Mouse (Mus musculus): ENCODE data around the gene Bola2. TPM values are rescaled to one million over a fixed set of nuclear protein-coding genes. Genes with fewer than 3 reads are reported as not detected.

The Bola2 gene
- polyA plus RNA-seq, 1 experiment from 2014 or later = 138 TPM

GRCm38 (mm10) chr7:126701559-126702357 lies 6.6 kb downstream of the Bola2 start:
- Histone ChIP-seq H3K27me3 (peaks cover 21% of the 10 kb centered on the region), H3K4me2 (replicated peaks) (peak overlapping the region; percentile 24), H3K9ac (no peak overlapping the region), H3K4me1 (peaks cover 23% of the 10 kb centered on the region), H3K27ac (no peak overlapping the region), H3K4me3 (no peak overlapping the region), H3K36me3 (peaks cover 11% of the 10 kb centered on the region; the same call in 1 of the 2 replicates), H3K9me3 (no peaks in the 10 kb centered on the region)
- ATAC-seq (ENCODE audit: insufficient number of reproducible peaks, insufficient read depth, low FRiP score, low TSS enrichment) = no peak
- WGBS = 60% methylated on average over 24 of the region's 24 CpGs

GRCm38 (mm10) chr7:126702358-126702757 lies 7.2 kb downstream of the Bola2 start:
- Histone ChIP-seq H3K4me2 (replicated peaks) (no peak overlapping the region), H3K27me3 (peaks cover 21% of the 10 kb centered on the region), H3K9me3 (no peaks in the 10 kb centered on the region), H3K27ac (no peak overlapping the region), H3K4me1 (peaks cover 19% of the 10 kb centered on the region), H3K4me3 (no peak overlapping the region), H3K9ac (no peak overlapping the region; the same call in 1 of the 2 replicates), H3K36me3 (peaks cover 11% of the 10 kb centered on the region; the same call in 1 of the 2 replicates)
- no peak for ATAC-seq (ENCODE audit: insufficient number of reproducible peaks, insufficient read depth, low FRiP score, low TSS enrichment)
- 84% methylated on average over 6 of the region's 6 CpGs for WGBS

DNA sequence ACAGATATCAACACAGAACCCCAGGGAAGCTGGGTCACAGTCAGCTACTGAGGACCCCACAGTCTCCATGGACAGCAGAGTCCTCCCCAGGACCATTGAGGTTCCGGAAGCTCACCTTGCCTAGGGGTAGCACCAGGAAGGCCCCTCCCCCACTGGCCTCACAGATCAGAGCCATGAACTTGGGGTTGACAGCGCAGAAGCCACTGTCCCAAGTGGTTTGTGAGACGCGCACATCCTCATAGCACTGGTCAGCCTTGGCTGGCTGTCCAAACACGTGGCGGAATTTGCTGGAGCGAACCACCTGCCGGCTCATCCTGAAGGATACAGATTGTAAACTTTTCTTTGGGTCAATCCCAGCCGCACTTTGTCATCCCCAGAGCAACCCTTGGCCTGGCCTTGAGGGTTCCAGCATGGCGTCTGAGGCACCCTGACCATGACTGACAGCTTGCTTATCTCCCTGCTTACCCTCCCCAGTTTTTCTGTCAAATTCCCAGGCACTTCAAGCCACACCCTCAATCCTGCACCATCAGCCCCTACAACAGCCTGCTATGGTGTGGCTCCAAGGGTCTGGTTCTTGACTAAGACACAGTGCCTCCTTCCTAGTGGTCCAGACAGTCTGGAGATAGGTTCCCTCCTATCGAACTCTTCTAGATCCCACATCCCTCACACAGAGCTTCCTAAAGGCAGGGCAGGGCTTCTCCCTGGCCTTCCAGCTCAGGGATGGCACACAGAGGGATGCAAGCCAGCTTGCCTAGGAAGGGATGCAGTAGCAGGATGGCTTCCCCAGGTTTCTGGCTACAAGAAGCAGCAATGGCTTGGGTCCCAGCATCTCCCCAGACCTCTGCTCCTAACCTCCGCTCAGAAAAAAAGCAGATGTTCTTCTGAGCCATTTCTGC lies 7.9 kb downstream of the Bola2 start:
- peak overlapping the region; percentile 99 for H3K4me2 ChIP-seq (replicated peaks)
- no peak overlapping the region; the same call in 1 of the 2 replicates for H3K9ac ChIP-seq
- no peaks in the 10 kb centered on the region for H3K9me3 ChIP-seq
- H3K36me3 ChIP-seq = peaks cover 11% of the 10 kb centered on the region; the same call in 1 of the 2 replicates
- no peak overlapping the region for H3K27ac ChIP-seq
- peaks cover 25% of the 10 kb centered on the region for H3K27me3 ChIP-seq
- H3K4me3 ChIP-seq = no peak overlapping the region; the same call in 1 of the 2 replicates
- peaks cover 19% of the 10 kb centered on the region for H3K4me1 ChIP-seq
- ATAC-seq (ENCODE audit: insufficient number of reproducible peaks, insufficient read depth, low FRiP score, low TSS enrichment) = no peak
- WGBS = 82% methylated on average over 12 of the region's 12 CpGs

GRCm38 (mm10) chr7:126703757-126704077 lies 8.5 kb downstream of the Bola2 start:
- WGBS = 9% methylated on average over 7 of the region's 7 CpGs
- peaks cover 25% of the 10 kb centered on the region for H3K27me3 ChIP-seq
- 0 out of 2 replicates have a peak overlapping the region, but pooled peaks have one; percentile 64 for H3K9ac ChIP-seq
- H3K4me3 ChIP-seq = peak overlapping the region; percentile 57
- no peak overlapping the region for H3K27ac ChIP-seq
- H3K36me3 ChIP-seq = peaks cover 11% of the 10 kb centered on the region; the same call in 1 of the 2 replicates
- peak overlapping the region; percentile 99 for H3K4me2 ChIP-seq (replicated peaks)
- 0 out of 2 replicates have a peak, but pooled peaks cover under 1% of the 10 kb centered on the region for H3K9me3 ChIP-seq
- peaks cover 19% of the 10 kb centered on the region for H3K4me1 ChIP-seq
- ATAC-seq (ENCODE audit: insufficient number of reproducible peaks, insufficient read depth, low FRiP score, low TSS enrichment) = no peak

DNA sequence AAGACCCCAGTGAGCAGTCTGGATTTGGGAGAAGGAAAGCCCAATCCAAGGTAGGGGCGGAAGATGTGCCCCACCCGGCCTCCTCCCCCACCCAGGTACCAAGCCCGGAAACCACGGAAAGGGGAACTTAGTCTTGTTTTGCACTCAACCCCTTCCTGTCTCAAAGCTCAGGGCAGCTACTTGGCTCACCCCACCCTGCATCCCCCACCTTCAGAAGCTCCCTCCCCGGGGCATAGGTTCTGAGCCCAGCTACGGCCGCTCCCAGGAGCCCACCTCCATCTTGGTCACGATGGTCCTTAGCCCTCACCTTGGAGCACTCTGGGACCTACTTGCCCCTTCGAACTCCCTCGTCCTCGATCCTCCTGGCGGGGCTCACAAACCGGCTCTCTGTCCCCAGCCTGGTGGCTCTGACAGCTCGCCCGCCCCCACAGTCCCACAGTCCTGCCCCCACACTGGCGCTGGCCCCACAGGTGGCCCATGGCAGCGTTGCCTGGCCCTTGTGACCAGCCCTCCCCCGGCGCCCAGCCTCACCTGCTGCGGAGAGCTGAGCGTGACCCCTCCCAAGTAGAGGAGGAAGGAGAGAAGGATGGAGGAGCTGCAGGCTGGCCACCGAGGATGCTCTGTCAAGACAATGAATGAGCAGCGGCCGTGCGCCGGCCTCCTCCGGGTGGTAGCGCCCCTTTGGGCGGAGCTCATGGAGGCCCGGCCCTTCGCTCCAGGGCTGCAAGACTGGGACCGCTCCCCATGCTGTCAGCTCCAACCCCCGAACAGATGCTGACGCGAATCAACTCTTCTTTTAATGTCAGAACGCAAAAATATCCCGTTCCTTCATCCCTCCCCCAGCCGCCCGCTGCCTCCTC lies 9.2 kb downstream of the Bola2 start:
- WGBS = 2% methylated on average over 39 of the region's 39 CpGs
- H3K9ac ChIP-seq = peak overlapping the region; percentile 64
- H3K27me3 ChIP-seq = peaks cover 25% of the 10 kb centered on the region
- ATAC-seq (ENCODE audit: insufficient number of reproducible peaks, insufficient read depth, low FRiP score, low TSS enrichment) = 0 out of 2 replicates have a peak, but pooled peaks have one; percentile 31
- H3K27ac ChIP-seq = no peak overlapping the region
- peaks cover 19% of the 10 kb centered on the region for H3K4me1 ChIP-seq
- peak overlapping the region; percentile 99 for H3K4me2 ChIP-seq (replicated peaks)
- peaks cover 5% of the 10 kb centered on the region; the same call in 1 of the 2 replicates for H3K9me3 ChIP-seq
- H3K4me3 ChIP-seq = peak overlapping the region; percentile 57
- peaks cover 7% of the 10 kb centered on the region; the same call in 1 of the 2 replicates for H3K36me3 ChIP-seq

GRCm38 (mm10) chr7:126707442-126708174 lies 12.4 kb downstream of the Bola2 start, which contains the start of gene Coro1a:
Coro1a (minus strand) TSS chr7:126707787.
- H3K36me3 ChIP-seq = no peaks in the 10 kb centered on the region
- H3K9ac ChIP-seq = no peak within 1 kb of the TSS
- H3K4me3 ChIP-seq = no peak within 1 kb of the TSS
- WGBS = 91% methylated on average over 19 of the region's 19 CpGs
- no peak for ATAC-seq (ENCODE audit: insufficient number of reproducible peaks, insufficient read depth, low FRiP score, low TSS enrichment)
- peaks cover 25% of the 10 kb centered on the region for H3K27me3 ChIP-seq
- peaks cover 12% of the 10 kb centered on the region for H3K4me1 ChIP-seq
- H3K9me3 ChIP-seq = peaks cover 5% of the 10 kb centered on the region; the same call in 1 of the 2 replicates
- H3K27ac ChIP-seq = no peak within 1 kb of the TSS
- no peak within 1 kb of the TSS for H3K4me2 ChIP-seq (replicated peaks)

GRCm38 (mm10) chr7:126708175-126708952 lies 13.2 kb downstream of the Bola2 start:
- peaks cover 12% of the 10 kb centered on the region for H3K4me1 ChIP-seq
- no peaks in the 10 kb centered on the region for H3K36me3 ChIP-seq
- H3K9ac ChIP-seq = no peak overlapping the region
- no peak overlapping the region for H3K4me2 ChIP-seq (replicated peaks)
- peaks cover 5% of the 10 kb centered on the region; the same call in 1 of the 2 replicates for H3K9me3 ChIP-seq
- WGBS = 84% methylated on average over 10 of the region's 10 CpGs
- ATAC-seq (ENCODE audit: insufficient number of reproducible peaks, insufficient read depth, low FRiP score, low TSS enrichment) = no peak
- H3K27ac ChIP-seq = no peak overlapping the region
- H3K27me3 ChIP-seq = peaks cover 25% of the 10 kb centered on the region
- no peak overlapping the region for H3K4me3 ChIP-seq

GRCm38 (mm10) chr7:126710266-126710665 lies 15.1 kb downstream of the Bola2 start:
- H3K36me3 ChIP-seq = no peaks in the 10 kb centered on the region
- no peak overlapping the region for H3K9ac ChIP-seq
- 71% methylated on average over 4 of the region's 4 CpGs for WGBS
- H3K27ac ChIP-seq = no peak overlapping the region
- no peak for ATAC-seq (ENCODE audit: insufficient number of reproducible peaks, insufficient read depth, low FRiP score, low TSS enrichment)
- H3K4me3 ChIP-seq = no peak overlapping the region
- H3K9me3 ChIP-seq = peaks cover 5% of the 10 kb centered on the region; the same call in 1 of the 2 replicates
- no peaks in the 10 kb centered on the region for H3K4me1 ChIP-seq
- H3K4me2 ChIP-seq (replicated peaks) = no peak overlapping the region
- H3K27me3 ChIP-seq = peaks cover 16% of the 10 kb centered on the region

GRCm38 (mm10) chr7:126711910-126712309 lies 16.7 kb downstream of the Bola2 start:
- no peak for ATAC-seq (ENCODE audit: insufficient number of reproducible peaks, insufficient read depth, low FRiP score, low TSS enrichment)
- H3K4me1 ChIP-seq = no peaks in the 10 kb centered on the region
- H3K9ac ChIP-seq = no peak overlapping the region
- no peak overlapping the region for H3K4me3 ChIP-seq
- no peaks in the 10 kb centered on the region for H3K36me3 ChIP-seq
- peaks cover 4% of the 10 kb centered on the region; the same call in 1 of the 2 replicates for H3K27me3 ChIP-seq
- WGBS = 89% methylated on average over 3 of the region's 3 CpGs
- no peak overlapping the region for H3K4me2 ChIP-seq (replicated peaks)
- no peak overlapping the region for H3K27ac ChIP-seq
- H3K9me3 ChIP-seq = peaks cover 5% of the 10 kb centered on the region; the same call in 1 of the 2 replicates

DNA sequence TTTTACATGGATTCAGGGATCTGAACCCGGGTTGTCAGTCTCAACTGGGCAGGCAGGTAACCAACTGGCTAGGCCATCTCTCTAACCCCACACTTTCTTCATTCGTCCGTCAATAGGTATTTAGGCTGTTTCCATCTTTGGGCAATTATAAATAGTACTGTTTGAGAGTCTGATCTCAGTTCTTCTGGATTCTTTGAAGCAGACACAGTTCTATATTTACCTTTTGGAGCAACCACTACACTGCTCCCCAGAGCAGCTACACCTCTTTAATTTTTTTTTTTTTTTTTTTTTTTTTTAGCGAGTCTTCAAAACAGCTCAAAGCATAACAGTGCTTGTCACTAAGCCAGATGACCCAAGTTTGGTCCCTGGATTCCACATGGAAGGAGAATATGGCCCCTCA lies 20.5 kb downstream of the Bola2 start:
- Histone ChIP-seq H3K27me3 (no peaks in the 10 kb centered on the region), H3K4me1 (no peaks in the 10 kb centered on the region), H3K4me2 (replicated peaks) (no peak overlapping the region), H3K9me3 (no peaks in the 10 kb centered on the region), H3K4me3 (no peak overlapping the region), H3K27ac (no peak overlapping the region), H3K9ac (no peak overlapping the region), H3K36me3 (no peaks in the 10 kb centered on the region)
- ATAC-seq (ENCODE audit: insufficient number of reproducible peaks, insufficient read depth, low FRiP score, low TSS enrichment) = no peak
- 77% methylated on average over 4 of the region's 4 CpGs for WGBS
